Mouse (Mus musculus) heart, adult 2 months (tissue): ENCODE results near the gene 6430571L13Rik. TPM values are rescaled to one million over a fixed set of nuclear protein-coding genes. Genes with fewer than 3 reads are reported as not detected.

ENCODE experiments used
- DNase-seq, 2 experiments: peaks; one replicate each; pipeline ENCODE4 v3.0.0; 2021
- H3K27ac ChIP-seq: fragments of 200-600 bp; 2 replicates; pipeline ENCODE4 v1.8.1; 2022
- H3K27me3 ChIP-seq: fragments of 200-500 bp; 2 replicates; pipeline ENCODE4 v1.6.1; 2012; ENCODE audit warnings: mild to moderate bottlenecking, low read length, inconsistent platforms, mixed read lengths; ENCODE audit not compliant: control insufficient read depth, insufficient read depth
- H3K36me3 ChIP-seq: fragments of 200-500 bp; 2 replicates; pipeline ENCODE4 v1.6.1; 2012; ENCODE audit warnings: low read length, inconsistent platforms; ENCODE audit not compliant: control insufficient read depth, insufficient read depth
- H3K4me1 ChIP-seq: fragments of 200-500 bp; 2 replicates; pipeline ENCODE4 v1.6.1; 2011; ENCODE audit warnings: low read length; ENCODE audit not compliant: control insufficient read depth, insufficient read depth
- H3K4me3 ChIP-seq: fragments of 200-600 bp; 2 replicates; pipeline ENCODE4 v1.8.1; 2022
- H3K79me2 ChIP-seq: fragments of 200-500 bp; replicated peaks from 2 replicates; pipeline ENCODE4 v1.6.1; 2012; ENCODE audit warnings: mild to moderate bottlenecking, inconsistent platforms, low read length, moderate library complexity, mixed read lengths; ENCODE audit not compliant: control insufficient read depth, insufficient read depth
- H3K9ac ChIP-seq: fragments of 200-500 bp; 2 replicates; pipeline ENCODE4 v1.6.1; 2012; ENCODE audit warnings: low read depth, mild to moderate bottlenecking, control low read depth, inconsistent platforms, low read length, mixed read lengths
- CTCF ChIP-seq: fragments of 200-600 bp; IDR thresholded peaks from 2 replicates; pipeline ENCODE4 v1.8.1; 2022; ENCODE audit warnings: antibody characterized with exemption, mild to moderate bottlenecking, moderate library complexity
- EP300 ChIP-seq: fragments of 200-500 bp; IDR thresholded peaks from 2 replicates; pipeline ENCODE4 v1.6.1; 2011; ENCODE audit warnings: low read depth, low read length, control low read depth; ENCODE audit not compliant: insufficient read depth
- POLR2A ChIP-seq: fragments of 200-500 bp; IDR thresholded peaks from 2 replicates; pipeline ENCODE4 v1.6.1; 2011; ENCODE audit warnings: mild to moderate bottlenecking, low read depth, low read length, control low read depth; ENCODE audit not compliant: insufficient read depth
- WGBS: fragments of 180-500 bp; shearing (Covaris S2); methylation state at CpG from one replicate; pipeline ENCODE4 v1.1.7; 2018; 5-methylcytosine and 5-hydroxymethylcytosine counted together
- intact Hi-C: fragments of 180-260 bp; cut with DNase I; formaldehyde crosslinking; loops from one replicate; pipeline ENCODE4 v1.15.1; 2025
- polyA plus RNA-seq: library from polyadenylated mRNA; depleted of rRNA; stranded (reverse); fragments of >200 nt; gene quantifications from 2 replicates; pipeline ENCODE4 v1.2.3, GENCODE M21; 2012
- total RNA-seq, 2 experiments: library from RNA; stranded (reverse); gene quantifications; 2 replicates each; pipeline ENCODE4 v1.2.3; 2021

6430571L13Rik gene
- total and polyA plus RNA-seq, 3 experiments = 4.1 to 6.5 (median 5.2) TPM

GRCm38 (mm10) chr9:107338172-107338883 is 2.1 kb upstream of the 6430571L13Rik start, which contains the start of gene Hemk1:
Gene Hemk1, minus strand, starts transcription at chr9:107338350.
- intact Hi-C loops = loop anchor here (5.0 kb wide), 1 partner anchor 91 kb away; no protein-coding TSS in a partner anchor
- 4% methylated on average over 29 of the region's 30 CpGs for WGBS
- peak within 1 kb of the TSS; percentile 67 for H3K4me3 ChIP-seq
- H3K27ac ChIP-seq = peak within 1 kb of the TSS; percentile 89
- H3K79me2 ChIP-seq = no peaks in the 10 kb centered on the region
- no peaks in the 10 kb centered on the region for H3K27me3 ChIP-seq
- peak; percentile 79 to 83 for DNase-seq
- no peaks in the 10 kb centered on the region for H3K36me3 ChIP-seq
- H3K9ac ChIP-seq = peak within 1 kb of the TSS; percentile 63
- H3K4me1 ChIP-seq = peaks cover 3% of the 10 kb centered on the region
- 0 out of 2 replicates have a peak, but pooled peaks have one; percentile 58 for TF ChIP-seq EP300
- peak; percentile 86 for TF ChIP-seq POLR2A
- TF ChIP-seq CTCF = peak; percentile 6; the same call in 1 of the 2 replicates

- intact Hi-C loops = no loop called here
- no peaks in the 10 kb centered on the region for H3K79me2 ChIP-seq
- H3K36me3 ChIP-seq = no peaks in the 10 kb centered on the region
- H3K4me1 ChIP-seq = peaks cover 3% of the 10 kb centered on the region
- H3K27me3 ChIP-seq = no peaks in the 10 kb centered on the region
- H3K9ac ChIP-seq = peak overlapping the region; percentile 39
- peak overlapping the region; percentile 61 for H3K27ac ChIP-seq
- TF ChIP-seq CTCF (no peak), POLR2A (no peak), EP300 (no peak)
- DNase-seq = no peak
- H3K4me3 ChIP-seq = peak overlapping the region; percentile 62
- 52% methylated on average over 12 of the region's 12 CpGs for WGBS
Measured at GRCm38 (mm10) chr9:107340911-107341645, 676 bp downstream of the 6430571L13Rik start.

GRCm38 (mm10) chr9:107342201-107342709 is 1.9 kb downstream of the 6430571L13Rik start:
- TF ChIP-seq CTCF (no peak), EP300 (no peak), POLR2A (no peak)
- no peaks in the 10 kb centered on the region for H3K36me3 ChIP-seq
- H3K9ac ChIP-seq = no peak overlapping the region
- no peak overlapping the region for H3K27ac ChIP-seq
- peaks cover 3% of the 10 kb centered on the region for H3K4me1 ChIP-seq
- no peaks in the 10 kb centered on the region for H3K79me2 ChIP-seq
- 85% methylated on average over 11 of the region's 11 CpGs for WGBS
- no peaks in the 10 kb centered on the region for H3K27me3 ChIP-seq
- intact Hi-C loops = no loop called here
- no peak for DNase-seq
- no peak overlapping the region for H3K4me3 ChIP-seq

GRCm38 (mm10) chr9:107343146-107343943 is 2.9 kb downstream of the 6430571L13Rik start:
- 56% methylated on average over 8 of the region's 8 CpGs for WGBS
- intact Hi-C loops = no loop called here
- Histone ChIP-seq H3K9ac (no peak overlapping the region), H3K4me3 (no peak overlapping the region), H3K79me2 (no peaks in the 10 kb centered on the region), H3K27me3 (no peaks in the 10 kb centered on the region), H3K27ac (peak overlapping the region; percentile 51; the same call in 1 of the 2 replicates), H3K36me3 (no peaks in the 10 kb centered on the region), H3K4me1 (peaks cover 4% of the 10 kb centered on the region; the same call in 1 of the 2 replicates)
- peak in 1 of 2 experiments; percentile 51 for DNase-seq
- TF ChIP-seq CTCF (no peak), POLR2A (no peak), EP300 (no peak)

GRCm38 (mm10) chr9:107344027-107344426 is 3.6 kb downstream of the 6430571L13Rik start:
- Histone ChIP-seq H3K27me3 (no peaks in the 10 kb centered on the region), H3K4me1 (peaks cover 4% of the 10 kb centered on the region; the same call in 1 of the 2 replicates), H3K79me2 (no peaks in the 10 kb centered on the region), H3K9ac (no peak overlapping the region), H3K4me3 (no peak overlapping the region), H3K27ac (peak overlapping the region; percentile 51; the same call in 1 of the 2 replicates), H3K36me3 (no peaks in the 10 kb centered on the region)
- DNase-seq = no peak
- intact Hi-C loops = no loop called here
- 46% methylated on average over 6 of the region's 6 CpGs for whole genome bisulfite sequencing
- no peak for TF ChIP-seq EP300
- no peak for TF ChIP-seq CTCF
- no peak for TF ChIP-seq POLR2A
